Mouse (Mus musculus) mouse trophoblast stem cell (cell line): ENCODE measurements around the gene Krt80.

ENCODE experiments used
- in situ Hi-C, 2 experiments: fragments of 300-500 bp; cut with MseI, MboI; formaldehyde crosslinking; loops; 2 replicates in 1 of 2; 3 replicates in 1 of 2; pipeline ENCODE4 v1.15.1; 2025

Gene Krt80

GRCm38 (mm10) chr15:101375956-101376775 lies 6.2 kb upstream of the Krt80 start:
- in situ Hi-C loops, result no loop called here

- in situ Hi-C loops, result no loop called here
These were observed 4.9 kb upstream of the Krt80 start for GRCm38 (mm10) chr15:101374879-101375278.

GRCm38 (mm10) chr15:101373286-101373898 lies 3.4 kb upstream of the Krt80 start:
- in situ Hi-C loops, result no loop called here

- in situ Hi-C loops, result no loop called here
These were observed 2.4 kb upstream of the Krt80 start for GRCm38 (mm10) chr15:101372131-101372977.

- in situ Hi-C loops, result no loop called here
These were observed 1.4 kb upstream of the Krt80 start for GRCm38 (mm10) chr15:101371141-101371985.

GRCm38 (mm10) chr15:101369382-101370100 lies 421 bp downstream of the Krt80 start:
- in situ Hi-C loops, result no loop called here

- in situ Hi-C loops, result no loop called here
These were observed 1.2 kb downstream of the Krt80 start for GRCm38 (mm10) chr15:101368502-101369381.

- in situ Hi-C loops, result no loop called here
These were observed 1.9 kb downstream of the Krt80 start for GRCm38 (mm10) chr15:101368015-101368414.

GRCm38 (mm10) chr15:101367497-101367896 lies 2.5 kb downstream of the Krt80 start:
- in situ Hi-C loops, result no loop called here

- in situ Hi-C loops, result no loop called here
These were observed 3.0 kb downstream of the Krt80 start for GRCm38 (mm10) chr15:101366926-101367325.

- in situ Hi-C loops, result no loop called here
These were observed 3.5 kb downstream of the Krt80 start for GRCm38 (mm10) chr15:101366482-101366881.

- in situ Hi-C loops, result no loop called here
These were observed 4.2 kb downstream of the Krt80 start for GRCm38 (mm10) chr15:101365721-101366120.

- in situ Hi-C loops, result no loop called here
These were observed 4.9 kb downstream of the Krt80 start for GRCm38 (mm10) chr15:101364891-101365671.

GRCm38 (mm10) chr15:101364425-101364824 lies 5.5 kb downstream of the Krt80 start:
- in situ Hi-C loops, result no loop called here

GRCm38 (mm10) chr15:101363933-101364332 lies 6.0 kb downstream of the Krt80 start:
- in situ Hi-C loops, result no loop called here

- in situ Hi-C loops, result no loop called here
These were observed 7.5 kb downstream of the Krt80 start for GRCm38 (mm10) chr15:101362393-101363010.

- in situ Hi-C loops, result no loop called here
These were observed 14.6 kb downstream of the Krt80 start for GRCm38 (mm10) chr15:101355382-101355786.

- in situ Hi-C loops, result no loop called here
These were observed 17.1 kb downstream of the Krt80 start for GRCm38 (mm10) chr15:101352706-101353465.
